Mouse (Mus musculus) embryonic facial prominence, embryonic 12.5 days (tissue): ENCODE data around the gene Pgm2l1. TPM values are rescaled to one million over a fixed set of nuclear protein-coding genes. Genes with fewer than 3 reads are reported as not detected.
A peak's percentile ranks its signal among the peaks of the same experiment; 100 is the strongest.

Source experiments
- ATAC-seq: fragments of 200-750 bp; cut with Nextera tagmentation; 2 replicates; pipeline ENCODE4 v1.8.0; 2017; ENCODE audit not compliant: insufficient number of reproducible peaks, insufficient read depth, low FRiP score, low TSS enrichment
- H3K27ac ChIP-seq: fragments of 300-500 bp; sonication (generic); 2 replicates; pipeline ENCODE4 v1.5.1; 2016; ENCODE audit warnings: mild to moderate bottlenecking
- H3K27me3 ChIP-seq: fragments of 300-500 bp; sonication (generic); 2 replicates; pipeline ENCODE4 v1.6.1; 2016; ENCODE audit warnings: mild to moderate bottlenecking, moderate library complexity
- H3K36me3 ChIP-seq: fragments of 300-500 bp; sonication (generic); 2 replicates; pipeline ENCODE4 v1.6.1; 2016; ENCODE audit warnings: mild to moderate bottlenecking
- H3K4me1 ChIP-seq: fragments of 300-500 bp; sonication (generic); 2 replicates; pipeline ENCODE4 v1.6.1; 2016
- H3K4me2 ChIP-seq: fragments of 300-500 bp; sonication (generic); replicated peaks from 2 replicates; pipeline ENCODE4 v1.6.1; 2016; ENCODE audit warnings: mild to moderate bottlenecking, moderate library complexity
- H3K4me3 ChIP-seq: fragments of 300-500 bp; sonication (generic); 2 replicates; pipeline ENCODE4 v1.5.1; 2016; ENCODE audit warnings: mild to moderate bottlenecking
- H3K9ac ChIP-seq: fragments of 300-500 bp; sonication (generic); 2 replicates; pipeline ENCODE4 v1.6.1; 2016; ENCODE audit warnings: mild to moderate bottlenecking, moderate library complexity
- H3K9me3 ChIP-seq: fragments of 300-500 bp; sonication (generic); 2 replicates; pipeline ENCODE4 v1.6.1; 2016; ENCODE audit warnings: mild to moderate bottlenecking, moderate library complexity
- WGBS: fragments of 180-500 bp; shearing (Covaris S2); methylation state at CpG from one replicate; pipeline ENCODE4 v1.1.7; 2016; 5-methylcytosine and 5-hydroxymethylcytosine counted together
- polyA plus RNA-seq: library from polyadenylated mRNA; unstranded; fragments of >200 nt; fragmentation: Nextera tagmentation; extraction: Ambion mirVana; gene quantifications from 2 replicates; pipeline ENCODE4 v1.2.1, GENCODE M21; 2016

The Pgm2l1 gene
- polyA plus RNA-seq, 1 experiment from 2014 or later: 6.8 TPM

DNA sequence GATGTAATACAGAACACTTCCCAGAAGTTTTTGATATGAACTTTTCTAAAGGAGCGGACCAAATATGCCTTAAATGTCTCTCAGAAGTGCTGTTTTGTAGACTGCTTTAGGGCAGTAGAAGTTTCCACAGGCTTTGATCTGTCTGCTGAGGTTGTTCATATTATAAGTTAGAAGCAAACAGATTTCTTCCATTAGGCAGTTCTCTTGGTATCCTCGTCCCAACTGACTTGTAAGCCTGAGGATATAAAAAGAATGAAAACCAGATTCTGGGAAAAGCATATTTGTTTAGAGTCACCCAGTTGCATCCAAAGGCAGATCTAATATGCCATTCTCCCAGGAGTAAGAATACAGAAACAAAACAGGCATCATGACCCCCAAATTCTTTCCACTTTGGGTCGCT lies 26.0 kb upstream of the Pgm2l1 start:
- ATAC-seq: no peak
- 57% methylated on average over 3 of the region's 3 CpGs for WGBS
- H3K27ac ChIP-seq: no peak overlapping the region

DNA sequence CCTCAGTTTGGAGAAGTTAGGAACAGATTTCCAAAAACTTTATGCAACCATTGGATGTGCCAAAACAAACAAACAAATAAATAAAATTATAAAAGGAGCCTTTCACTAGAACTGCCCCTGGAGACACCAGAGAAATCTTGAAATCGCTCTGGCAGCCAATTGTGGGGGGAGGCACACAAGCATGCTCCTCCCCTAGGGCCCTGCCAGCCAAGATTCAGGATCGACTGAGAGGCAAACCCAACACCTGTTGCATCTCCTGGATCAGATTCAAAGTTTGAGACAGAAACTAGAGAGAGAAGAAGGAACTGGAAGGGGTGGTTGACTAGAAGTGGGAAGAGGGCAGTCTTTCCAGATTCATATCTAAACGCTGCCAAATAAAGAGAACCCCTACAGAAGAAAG lies 23.6 kb upstream of the Pgm2l1 start:
- no peaks in the 10 kb centered on the region for H3K9me3 ChIP-seq
- H3K4me1 ChIP-seq: peaks cover 30% of the 10 kb centered on the region; the same call in 1 of the 2 replicates
- no peak for ATAC-seq
- H3K36me3 ChIP-seq: no peaks in the 10 kb centered on the region
- H3K4me3 ChIP-seq: no peak overlapping the region
- 63% methylated on average over 3 of the region's 3 CpGs for WGBS
- no peaks in the 10 kb centered on the region for H3K27me3 ChIP-seq
- H3K9ac ChIP-seq: no peak overlapping the region
- H3K27ac ChIP-seq: no peak overlapping the region
- H3K4me2 ChIP-seq: no peak overlapping the region

More for the DNA sequence above, 26.0 kb upstream of the Pgm2l1 start:
- H3K9ac ChIP-seq: no peak overlapping the region
- no peaks in the 10 kb centered on the region for H3K36me3 ChIP-seq
- H3K4me3 ChIP-seq: no peak overlapping the region
- peaks cover 30% of the 10 kb centered on the region; the same call in 1 of the 2 replicates for H3K4me1 ChIP-seq
- no peaks in the 10 kb centered on the region for H3K9me3 ChIP-seq
- H3K27me3 ChIP-seq: no peaks in the 10 kb centered on the region
- no peak overlapping the region for H3K4me2 ChIP-seq

- 25% methylated on average over 6 of the region's 6 CpGs for WGBS
- peaks cover 30% of the 10 kb centered on the region; the same call in 1 of the 2 replicates for H3K4me1 ChIP-seq
- no peak overlapping the region for H3K4me3 ChIP-seq
- H3K27me3 ChIP-seq: no peaks in the 10 kb centered on the region
- H3K27ac ChIP-seq: peak overlapping the region; percentile 70
- no peaks in the 10 kb centered on the region for H3K9me3 ChIP-seq
- H3K4me2 ChIP-seq: no peak overlapping the region
- H3K9ac ChIP-seq: no peak overlapping the region
- ATAC-seq: 0 out of 2 replicates have a peak, but pooled peaks have one; percentile 32
- H3K36me3 ChIP-seq: no peaks in the 10 kb centered on the region
Measured at GRCm38 (mm10) chr7:100204871-100205270, 22.3 kb upstream of the Pgm2l1 start.

GRCm38 (mm10) chr7:100206144-100206543 lies 21.1 kb upstream of the Pgm2l1 start:
- H3K4me3 ChIP-seq: no peak overlapping the region
- H3K9me3 ChIP-seq: no peaks in the 10 kb centered on the region
- H3K4me2 ChIP-seq: no peak overlapping the region
- WGBS: 89% methylated on average over 2 of the region's 2 CpGs
- H3K27me3 ChIP-seq: no peaks in the 10 kb centered on the region
- peaks cover 30% of the 10 kb centered on the region; the same call in 1 of the 2 replicates for H3K4me1 ChIP-seq
- H3K27ac ChIP-seq: no peak overlapping the region
- no peak for ATAC-seq
- no peaks in the 10 kb centered on the region for H3K36me3 ChIP-seq
- H3K9ac ChIP-seq: no peak overlapping the region

DNA sequence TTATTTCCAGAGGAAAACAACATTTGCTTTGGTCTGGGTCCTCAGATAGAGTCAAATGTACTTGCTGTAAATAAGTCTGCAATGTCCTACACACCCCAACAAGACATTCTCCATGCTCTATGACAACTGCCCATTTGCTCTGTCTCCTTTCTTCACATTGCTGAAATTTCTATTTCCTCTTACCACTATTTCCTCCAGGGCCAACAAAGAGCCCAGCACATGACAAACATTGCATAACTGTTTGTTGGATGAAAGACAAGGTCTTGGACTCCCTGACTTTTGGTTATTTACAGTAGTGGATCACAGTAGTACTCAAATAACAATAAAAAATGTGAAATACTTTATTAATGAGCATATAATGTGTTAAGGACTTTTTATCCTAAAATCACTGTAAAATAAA lies 19.3 kb upstream of the Pgm2l1 start:
- Histone ChIP-seq H3K4me3 (no peak overlapping the region), H3K9me3 (no peaks in the 10 kb centered on the region), H3K4me1 (peaks cover 20% of the 10 kb centered on the region; the same call in 1 of the 2 replicates), H3K36me3 (no peaks in the 10 kb centered on the region), H3K4me2 (no peak overlapping the region), H3K9ac (no peak overlapping the region), H3K27me3 (no peaks in the 10 kb centered on the region), H3K27ac (no peak overlapping the region)
- ATAC-seq: no peak

DNA sequence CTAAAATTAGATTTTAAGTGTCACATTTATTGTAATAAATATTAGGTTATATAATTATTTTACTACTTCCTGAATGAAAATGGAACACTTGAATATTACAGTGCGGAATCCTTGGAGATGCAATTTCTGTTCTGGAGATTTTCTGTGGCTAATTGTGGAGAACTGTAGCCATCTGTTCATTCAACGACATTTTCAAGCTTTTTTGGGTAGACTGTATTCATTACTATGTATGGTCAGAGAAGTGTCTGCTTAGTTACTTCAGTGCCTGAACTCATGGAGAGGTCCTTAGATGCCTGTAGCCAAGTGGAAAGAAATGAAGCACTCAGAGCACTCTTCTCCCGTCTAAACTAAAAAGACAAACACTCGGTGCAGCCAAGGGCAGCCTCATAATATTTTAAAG lies 12.9 kb upstream of the Pgm2l1 start:
- H3K27me3 ChIP-seq: no peaks in the 10 kb centered on the region; the same call in 1 of the 2 replicates
- H3K9me3 ChIP-seq: no peaks in the 10 kb centered on the region
- ATAC-seq: no peak
- no peak overlapping the region for H3K4me2 ChIP-seq
- H3K27ac ChIP-seq: no peak overlapping the region
- H3K36me3 ChIP-seq: no peaks in the 10 kb centered on the region
- H3K4me1 ChIP-seq: no peaks in the 10 kb centered on the region
- WGBS: 77% methylated on average over 4 of the region's 4 CpGs
- H3K4me3 ChIP-seq: no peak overlapping the region
- no peak overlapping the region for H3K9ac ChIP-seq

DNA sequence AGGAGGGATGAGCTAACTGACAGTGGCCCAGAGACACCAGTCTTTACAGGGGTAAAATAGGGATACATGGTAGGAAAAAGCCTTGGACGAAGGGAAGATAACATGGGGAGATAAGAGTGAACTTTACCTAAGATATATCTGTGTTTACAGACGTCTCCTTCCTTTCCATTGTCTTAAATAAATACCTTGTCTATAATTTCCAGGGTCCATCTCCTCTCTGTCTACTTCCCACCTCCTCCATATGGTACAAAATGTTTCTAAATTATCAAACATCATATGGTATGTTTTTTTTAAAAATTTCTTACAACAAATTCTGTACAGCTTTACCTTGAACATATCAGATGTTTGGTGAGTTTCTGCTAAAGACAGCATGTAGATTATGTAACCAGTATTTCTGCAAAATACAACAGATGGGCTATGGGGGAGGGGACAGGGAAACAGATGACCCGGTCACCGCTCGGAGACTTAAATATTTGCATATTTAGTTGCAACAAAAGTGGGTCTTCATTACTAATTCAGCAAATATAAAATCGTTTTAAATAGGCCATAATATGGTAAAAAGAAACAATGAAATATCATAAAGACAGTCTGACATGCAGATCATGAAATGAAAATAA lies 12.0 kb upstream of the Pgm2l1 start:
- no peak overlapping the region for H3K4me2 ChIP-seq
- H3K4me3 ChIP-seq: no peak overlapping the region
- ATAC-seq: no peak
- no peaks in the 10 kb centered on the region for H3K9me3 ChIP-seq
- no peak overlapping the region for H3K27ac ChIP-seq
- 76% methylated on average over 6 of the region's 6 CpGs for WGBS
- no peaks in the 10 kb centered on the region for H3K36me3 ChIP-seq
- H3K27me3 ChIP-seq: no peaks in the 10 kb centered on the region; the same call in 1 of the 2 replicates
- no peaks in the 10 kb centered on the region for H3K4me1 ChIP-seq
- no peak overlapping the region for H3K9ac ChIP-seq

- WGBS: 66% methylated on average over 10 of the region's 10 CpGs
- H3K27ac ChIP-seq: no peak overlapping the region
- no peak for ATAC-seq
- H3K27me3 ChIP-seq: no peaks in the 10 kb centered on the region; the same call in 1 of the 2 replicates
- no peaks in the 10 kb centered on the region for H3K9me3 ChIP-seq
- no peaks in the 10 kb centered on the region for H3K36me3 ChIP-seq
- no peak overlapping the region for H3K9ac ChIP-seq
- H3K4me3 ChIP-seq: no peak overlapping the region
- no peak overlapping the region for H3K4me2 ChIP-seq
- H3K4me1 ChIP-seq: no peaks in the 10 kb centered on the region
Measured at GRCm38 (mm10) chr7:100215976-100216375, 11.2 kb upstream of the Pgm2l1 start.

DNA sequence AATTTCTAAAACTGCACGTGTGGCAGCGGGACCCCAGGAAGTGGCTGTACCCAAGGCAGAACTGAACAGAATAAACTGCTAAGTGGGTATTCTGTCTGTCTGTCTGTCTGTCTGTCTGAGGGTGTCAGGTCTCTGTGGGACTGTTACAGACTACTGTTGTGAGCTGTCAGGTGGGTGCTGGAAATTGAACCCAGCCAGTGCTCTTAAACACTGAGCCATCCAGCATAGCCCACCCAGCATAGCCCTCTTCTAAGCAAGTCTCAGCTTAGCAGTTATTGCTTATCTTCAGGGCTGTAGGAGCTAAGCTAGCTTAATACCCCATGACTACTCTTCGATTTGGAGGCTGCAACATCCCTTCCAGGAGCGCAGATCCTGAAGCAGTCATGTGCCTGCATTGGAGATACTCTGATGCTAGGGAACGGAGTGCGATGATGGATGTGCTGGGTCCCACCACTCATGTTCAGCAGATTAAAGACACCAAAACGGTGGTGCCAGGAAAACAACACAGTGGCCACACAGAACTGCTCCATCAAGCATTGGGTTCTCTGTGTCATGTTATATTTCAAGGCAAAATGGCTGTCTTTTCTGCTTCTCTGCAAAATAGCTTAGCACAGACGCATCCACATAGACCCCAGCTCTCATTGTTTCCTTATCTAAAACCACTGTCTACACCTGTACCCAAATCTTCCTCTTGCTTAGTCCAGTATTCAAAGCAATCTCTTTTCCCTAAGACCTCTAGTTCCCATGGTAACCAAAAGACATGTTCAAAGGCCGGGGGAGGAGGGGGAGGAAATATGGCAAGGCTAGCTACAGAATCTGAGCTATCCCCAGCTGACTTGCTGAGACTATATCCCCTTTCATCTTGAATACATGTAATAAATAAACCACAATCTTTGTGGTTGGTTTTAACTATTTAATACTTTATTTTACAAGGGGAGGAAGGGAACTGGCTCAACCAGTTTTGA lies 10.3 kb upstream of the Pgm2l1 start:
- no peaks in the 10 kb centered on the region; the same call in 1 of the 2 replicates for H3K27me3 ChIP-seq
- no peaks in the 10 kb centered on the region for H3K9me3 ChIP-seq
- ATAC-seq: no peak
- no peaks in the 10 kb centered on the region for H3K4me1 ChIP-seq
- H3K27ac ChIP-seq: no peak overlapping the region
- WGBS: 78% methylated on average over 9 of the region's 9 CpGs
- H3K36me3 ChIP-seq: no peaks in the 10 kb centered on the region
- no peak overlapping the region for H3K4me3 ChIP-seq
- no peak overlapping the region for H3K4me2 ChIP-seq
- H3K9ac ChIP-seq: no peak overlapping the region

- Histone ChIP-seq H3K9me3 (no peaks in the 10 kb centered on the region), H3K27me3 (no peaks in the 10 kb centered on the region), H3K4me2 (peak overlapping the region; percentile 68), H3K4me3 (peak overlapping the region; percentile 58), H3K27ac (peak overlapping the region; percentile 83), H3K9ac (peak overlapping the region; percentile 52), H3K4me1 (peaks cover 6% of the 10 kb centered on the region; the same call in 1 of the 2 replicates), H3K36me3 (no peaks in the 10 kb centered on the region)
- under 1% methylated on average over 23 of the region's 23 CpGs for WGBS
- peak; percentile 62 for ATAC-seq
Measured at GRCm38 (mm10) chr7:100227896-100228525, 817 bp downstream of the Pgm2l1 start.

DNA sequence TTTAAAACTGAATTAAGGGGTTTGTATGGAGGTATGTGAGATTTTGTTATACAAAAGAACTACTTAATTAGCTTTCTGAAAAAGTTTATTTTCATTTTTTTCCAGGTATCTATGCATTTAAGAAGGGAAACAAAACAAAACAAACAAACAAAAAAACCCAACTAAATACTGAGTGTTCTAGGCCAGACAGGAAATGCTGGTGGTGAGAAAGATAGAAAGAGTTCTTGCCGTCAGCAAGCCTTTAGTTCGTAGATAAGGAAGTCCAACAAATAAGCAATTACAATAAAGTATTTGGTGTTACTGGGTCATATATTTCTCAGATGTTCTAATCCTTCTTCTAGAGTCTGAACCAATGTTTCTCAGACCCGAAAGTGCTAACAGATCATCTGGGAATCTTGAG lies 1.8 kb downstream of the Pgm2l1 start:
- H3K9me3 ChIP-seq: no peaks in the 10 kb centered on the region
- H3K4me2 ChIP-seq: peak overlapping the region; percentile 68
- peak overlapping the region; percentile 58 for H3K4me3 ChIP-seq
- no peak for ATAC-seq
- H3K36me3 ChIP-seq: no peaks in the 10 kb centered on the region
- H3K9ac ChIP-seq: no peak overlapping the region
- H3K4me1 ChIP-seq: peaks cover 6% of the 10 kb centered on the region; the same call in 1 of the 2 replicates
- H3K27me3 ChIP-seq: no peaks in the 10 kb centered on the region
- H3K27ac ChIP-seq: no peak overlapping the region
- WGBS: 63% methylated on average over 3 of the region's 3 CpGs
